9 mouse cellular contexts compared by ENCODE assay signal in genomic region chr15:3269496-3269895, GRCm38 (mm10). TPM values are rescaled to one million over a fixed set of nuclear protein-coding genes. Genes with fewer than 3 reads are reported as not detected.
DNase-seq lines count a peak whose midpoint lies in the region; ATAC-seq and TF ChIP-seq lines count a peak whose summit lies in the region.
"Had no signal": no experiment of that assay in that cellular context is flagged by ENCODE, and none has a peak within 500 bp of the region (broad histone marks: within the 10 kb centered on the region; RNA-seq: fewer than 3 reads in every experiment).

No protein-coding gene starts in this region.

- no peak for TF ChIP-seq CTCF in lung, embryonic 14.5 days (IDR thresholded peaks at IDR 0.05; ENCODE audit: low read depth)

- H3K4me3 ChIP-seq in lung, embryonic 14.5 days (ENCODE audit: low read depth, low read length) = no peak overlapping the region
- H3K4me3 ChIP-seq: forebrain, embryonic 13.5 days had no signal

- 0 out of 2 replicates have a peak, but pooled peaks have one; percentile 30 for ATAC-seq in lung, embryonic 14.5 days (ENCODE audit: insufficient read depth)
- ATAC-seq: forebrain, embryonic 13.5 days had no signal

- 50% methylated on average over 4 of the region's 4 CpGs for WGBS in lung, embryonic 14.5 days

- DNase-seq in heart, adult 11 months = peak; percentile 91
- no peak for DNase-seq in heart, adult 9 months (ENCODE audit: low spot score in 2 of 2)
- peak; percentile 44 for DNase-seq in lung, embryonic 14.5 days
- no peak for DNase-seq in lung, postnatal 14 days
- peak; percentile 8 for DNase-seq in hindlimb bud, embryonic 11.5 days (ENCODE audit: extremely low spot score, low read depth, low spot score)
- peak; percentile 26 for DNase-seq in mesoderm, embryonic 11.5 days (ENCODE audit: low read depth, low spot score)
- DNase-seq in cerebellum, adult 8-10 months = no peak
- no peak for DNase-seq in layer of hippocampus, postnatal 14 days (ENCODE audit: low spot score in 2 of 2)

- H3K9ac ChIP-seq in lung, embryonic 14.5 days = no peak overlapping the region
- H3K9ac ChIP-seq: forebrain, embryonic 13.5 days had no signal

- no peak overlapping the region for H3K27ac ChIP-seq in lung, embryonic 14.5 days (ENCODE audit: low read depth)
- H3K27ac ChIP-seq: forebrain, embryonic 13.5 days had no signal

- no peaks in the 10 kb centered on the region for H3K36me3 ChIP-seq in lung, embryonic 14.5 days (ENCODE audit: insufficient read depth)

- no peak overlapping the region for H3K4me2 ChIP-seq in lung, embryonic 14.5 days

- H3K9me3 ChIP-seq in lung, embryonic 14.5 days (ENCODE audit: low read depth, low read length) = no peaks in the 10 kb centered on the region
- H3K9me3 ChIP-seq: forebrain, embryonic 13.5 days had no signal

- H3K27me3 ChIP-seq in lung, embryonic 14.5 days (ENCODE audit: insufficient read depth, low read length) = no peaks in the 10 kb centered on the region
- H3K27me3 ChIP-seq: forebrain, embryonic 13.5 days had no signal

- H3K4me1 ChIP-seq in lung, embryonic 14.5 days (ENCODE audit: insufficient read depth) = 0 out of 2 replicates have a peak, but pooled peaks cover 3% of the 10 kb centered on the region

RNA-seq across cellular contexts. Expression of gene Selenop, which starts 1.1 kb away (rescaled TPM):
- 105 and 111 TPM in 2 replicates for polyA plus RNA-seq in lung, embryonic 14.5 days (2014; fragmentation: Nextera tagmentation; extraction: Ambion mirVana)
- total RNA-seq in layer of hippocampus, postnatal 14 days (2021) = 100 to 1,000 TPM; 337 to 401 TPM

RNA-seq across cellular contexts. Expression of gene Ccdc152, which starts 33.8 kb away (rescaled TPM):
- polyA plus RNA-seq in lung, embryonic 14.5 days (2014; fragmentation: Nextera tagmentation; extraction: Ambion mirVana) = 0.15 and 0.30 TPM in 2 replicates
- not detected for total RNA-seq in layer of hippocampus, postnatal 14 days (2021)
- polyA plus RNA-seq: forebrain, embryonic 13.5 days had no signal

Comparison
In these comparisons a context has a peak if more than half of its experiments do, and no peak if none do; other contexts are left out.
1. DNase-seq: peak in heart, adult 11 months (single experiment), lung, embryonic 14.5 days (single experiment), hindlimb bud, embryonic 11.5 days (single experiment) and mesoderm, embryonic 11.5 days (single experiment); none in heart, adult 9 months (0 of 2), lung, postnatal 14 days (single experiment), cerebellum, adult 8-10 months (single experiment) and layer of hippocampus, postnatal 14 days (0 of 2).